Mouse (Mus musculus) neural tube, embryonic 10.5 days (tissue): ENCODE measurements around the gene Cdyl.
"Not testable (repeated sequence)": the region's sequence is repeated elsewhere in the genome, so short reads cannot be mapped to it uniquely, and the experiment has no call there.

Experiments used
- DNase-seq: peaks from one replicate; pipeline ENCODE4 v3.0.0-alpha.2; 2017; ENCODE audit warnings: low spot score; ENCODE audit errors: extremely low spot score

Cdyl gene

GRCm38 (mm10) chr13:35832676-35833075, 173.0 kb downstream of the Cdyl start:
- no peak for DNase-seq

- no peak for DNase-seq
Measured at GRCm38 (mm10) chr13:35833941-35834340, 174.3 kb downstream of the Cdyl start.

GRCm38 (mm10) chr13:35835669-35836068, 176.0 kb downstream of the Cdyl start:
- DNase-seq, result no peak

GRCm38 (mm10) chr13:35836501-35836900, 176.9 kb downstream of the Cdyl start:
- not testable (repeated sequence) for DNase-seq

GRCm38 (mm10) chr13:35840102-35840501, 180.5 kb downstream of the Cdyl start:
- DNase-seq, result no peak

- no peak for DNase-seq
Measured at GRCm38 (mm10) chr13:35843383-35843782, 183.8 kb downstream of the Cdyl start.

GRCm38 (mm10) chr13:35845306-35845705, 185.7 kb downstream of the Cdyl start:
- DNase-seq, result no peak

GRCm38 (mm10) chr13:35848694-35849093, 189.1 kb downstream of the Cdyl start:
- DNase-seq, result no peak

GRCm38 (mm10) chr13:35851581-35851980, 191.9 kb downstream of the Cdyl start:
- DNase-seq, result no peak

GRCm38 (mm10) chr13:35852851-35853575, 193.4 kb downstream of the Cdyl start:
- no peak for DNase-seq

- no peak for DNase-seq
Measured at GRCm38 (mm10) chr13:35857486-35857885, 197.9 kb downstream of the Cdyl start.

- DNase-seq, result no peak
Measured at GRCm38 (mm10) chr13:35860916-35861315, 201.3 kb downstream of the Cdyl start.

- no peak for DNase-seq
Measured at GRCm38 (mm10) chr13:35870659-35871058, 211.0 kb downstream of the Cdyl start.

- DNase-seq, result no peak
Measured at GRCm38 (mm10) chr13:35871107-35871506, 211.5 kb downstream of the Cdyl start.

- no peak for DNase-seq
Measured at GRCm38 (mm10) chr13:35875396-35875795, 215.8 kb downstream of the Cdyl start.

GRCm38 (mm10) chr13:35878282-35878681, 218.6 kb downstream of the Cdyl start:
- DNase-seq, result no peak

- no peak for DNase-seq
Measured at GRCm38 (mm10) chr13:35879068-35879467, 219.4 kb downstream of the Cdyl start.

- no peak for DNase-seq
Measured at GRCm38 (mm10) chr13:35879519-35879918, 219.9 kb downstream of the Cdyl start.

GRCm38 (mm10) chr13:35880555-35881046, 221.0 kb downstream of the Cdyl start:
- DNase-seq, result no peak

GRCm38 (mm10) chr13:35886121-35886725, 226.6 kb downstream of the Cdyl start:
- DNase-seq, result peak; percentile 46

- no peak for DNase-seq
Measured at GRCm38 (mm10) chr13:35892866-35893265, 233.2 kb downstream of the Cdyl start.

GRCm38 (mm10) chr13:35905378-35905777, 245.7 kb downstream of the Cdyl start:
- no peak for DNase-seq
